Mouse (Mus musculus): Measurements from ENCODE around the gene Ms4a4d. TPM values are rescaled to one million over a fixed set of nuclear protein-coding genes. Genes with fewer than 3 reads are reported as not detected.
"Not testable (repeated sequence)": the region's sequence is repeated elsewhere in the genome, so short reads cannot be mapped to it uniquely, and the experiment has no call there.

Ms4a4d gene
- polyA plus RNA-seq, 1 experiment from 2014 or later: 1.1 TPM

DNA sequence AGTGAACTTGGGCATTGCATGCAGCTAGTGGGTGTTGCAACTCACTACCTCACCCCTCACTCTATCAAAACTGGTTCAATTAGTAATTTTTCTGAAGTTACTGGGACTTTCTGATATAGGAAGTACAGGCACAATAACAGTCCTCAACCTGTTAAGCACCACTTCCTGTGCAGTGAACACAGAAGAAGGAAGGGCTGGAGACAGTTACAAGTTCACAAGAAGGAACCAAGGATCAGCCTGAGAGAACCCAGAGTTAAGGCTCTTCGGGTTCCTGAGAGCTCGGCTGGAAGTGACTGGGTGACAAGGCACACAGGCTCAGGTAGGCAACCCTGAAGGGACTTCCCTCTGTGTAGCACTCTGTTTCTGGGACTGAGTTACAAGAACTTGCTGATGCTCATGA, 18.2 kb upstream of the Ms4a4d start:
- not testable (repeated sequence) for ATAC-seq (ENCODE audit: low FRiP score, low read depth); H3K27me3 ChIP-seq; H3K4me3 ChIP-seq; H3K27ac ChIP-seq; H3K9me3 ChIP-seq; H3K36me3 ChIP-seq; H3K4me1 ChIP-seq; H3K4me2 ChIP-seq (replicated peaks); H3K9ac ChIP-seq
- WGBS: 88% methylated on average over 2 of the region's 2 CpGs

DNA sequence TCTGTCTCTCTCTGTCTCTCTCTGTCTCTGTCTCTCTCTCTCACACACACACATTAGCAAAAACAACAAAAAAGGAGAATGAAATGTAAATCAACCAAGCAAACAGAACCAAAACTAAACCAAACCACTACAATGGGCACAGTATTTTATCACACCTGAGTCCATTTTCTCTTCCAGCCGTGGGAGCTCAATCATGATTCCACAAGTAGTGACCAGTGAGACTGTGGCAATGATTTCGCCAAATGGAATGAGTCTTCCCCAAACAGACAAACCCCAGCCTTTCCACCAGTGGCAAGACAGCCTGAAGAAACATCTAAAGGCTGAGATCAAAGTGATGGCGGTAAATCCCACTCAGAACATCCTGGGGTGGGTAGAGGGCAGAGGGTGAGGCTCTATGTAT, 16.5 kb upstream of the Ms4a4d start:
- no peak for ATAC-seq (ENCODE audit: low FRiP score, low read depth)
- H3K9ac ChIP-seq: no peak overlapping the region

GRCm38 (mm10) chr19:11533421-11533820, 3.2 kb upstream of the Ms4a4d start:
- 92% methylated on average over 1 of the region's 1 CpGs for WGBS

More for the DNA sequence above, 16.5 kb upstream of the Ms4a4d start:
- 82% methylated on average over 3 of the region's 3 CpGs for WGBS
- no peaks in the 10 kb centered on the region for H3K27me3 ChIP-seq
- no peak overlapping the region for H3K4me2 ChIP-seq (replicated peaks)
- no peaks in the 10 kb centered on the region for H3K4me1 ChIP-seq
- H3K4me3 ChIP-seq: no peak overlapping the region
- H3K36me3 ChIP-seq: no peaks in the 10 kb centered on the region
- no peaks in the 10 kb centered on the region for H3K9me3 ChIP-seq
- no peak overlapping the region for H3K27ac ChIP-seq

GRCm38 (mm10) chr19:11533888-11534445, 2.6 kb upstream of the Ms4a4d start:
- Histone ChIP-seq H3K27me3 (no peaks in the 10 kb centered on the region), H3K9me3 (no peaks in the 10 kb centered on the region), H3K4me2 (replicated peaks) (no peak overlapping the region), H3K4me3 (no peak overlapping the region), H3K36me3 (no peaks in the 10 kb centered on the region), H3K4me1 (no peaks in the 10 kb centered on the region), H3K9ac (no peak overlapping the region), H3K27ac (no peak overlapping the region)
- 71% methylated on average over 2 of the region's 2 CpGs for WGBS
- ATAC-seq (ENCODE audit: low FRiP score, low read depth): no peak

More at GRCm38 (mm10) chr19:11533421-11533820, 3.2 kb upstream of the Ms4a4d start:
- no peak overlapping the region for H3K4me3 ChIP-seq
- H3K4me2 ChIP-seq (replicated peaks): no peak overlapping the region
- no peak for ATAC-seq (ENCODE audit: low FRiP score, low read depth)
- no peaks in the 10 kb centered on the region for H3K27me3 ChIP-seq
- no peak overlapping the region for H3K27ac ChIP-seq
- no peaks in the 10 kb centered on the region for H3K36me3 ChIP-seq
- no peaks in the 10 kb centered on the region for H3K9me3 ChIP-seq
- H3K9ac ChIP-seq: no peak overlapping the region
- no peaks in the 10 kb centered on the region for H3K4me1 ChIP-seq

GRCm38 (mm10) chr19:11537336-11537735, 735 bp downstream of the Ms4a4d start:
- no peak overlapping the region for H3K9ac ChIP-seq
- H3K4me1 ChIP-seq: no peaks in the 10 kb centered on the region
- 20% methylated on average over 2 of the region's 2 CpGs for WGBS
- H3K9me3 ChIP-seq: no peaks in the 10 kb centered on the region
- no peaks in the 10 kb centered on the region for H3K27me3 ChIP-seq
- no peak overlapping the region for H3K4me2 ChIP-seq (replicated peaks)
- no peak for ATAC-seq (ENCODE audit: low FRiP score, low read depth)
- no peaks in the 10 kb centered on the region for H3K36me3 ChIP-seq
- H3K4me3 ChIP-seq: no peak overlapping the region
- H3K27ac ChIP-seq: no peak overlapping the region

GRCm38 (mm10) chr19:11540166-11540821, 3.7 kb downstream of the Ms4a4d start:
- 89% methylated on average over 1 of the region's 1 CpGs for WGBS
- ATAC-seq (ENCODE audit: low FRiP score, low read depth): not testable (repeated sequence)

GRCm38 (mm10) chr19:11544383-11544782, 7.8 kb downstream of the Ms4a4d start:
- WGBS: 85% methylated on average over 2 of the region's 2 CpGs
- not testable (repeated sequence) for H3K4me2 ChIP-seq (replicated peaks); ATAC-seq (ENCODE audit: low FRiP score, low read depth); H3K27ac ChIP-seq; H3K9ac ChIP-seq; H3K4me1 ChIP-seq; H3K36me3 ChIP-seq; H3K9me3 ChIP-seq; H3K4me3 ChIP-seq; H3K27me3 ChIP-seq

More at GRCm38 (mm10) chr19:11540166-11540821, 3.7 kb downstream of the Ms4a4d start:
- not testable (repeated sequence) for H3K9ac ChIP-seq; H3K4me3 ChIP-seq; H3K4me1 ChIP-seq; H3K4me2 ChIP-seq (replicated peaks); H3K36me3 ChIP-seq; H3K9me3 ChIP-seq; H3K27me3 ChIP-seq; H3K27ac ChIP-seq

DNA sequence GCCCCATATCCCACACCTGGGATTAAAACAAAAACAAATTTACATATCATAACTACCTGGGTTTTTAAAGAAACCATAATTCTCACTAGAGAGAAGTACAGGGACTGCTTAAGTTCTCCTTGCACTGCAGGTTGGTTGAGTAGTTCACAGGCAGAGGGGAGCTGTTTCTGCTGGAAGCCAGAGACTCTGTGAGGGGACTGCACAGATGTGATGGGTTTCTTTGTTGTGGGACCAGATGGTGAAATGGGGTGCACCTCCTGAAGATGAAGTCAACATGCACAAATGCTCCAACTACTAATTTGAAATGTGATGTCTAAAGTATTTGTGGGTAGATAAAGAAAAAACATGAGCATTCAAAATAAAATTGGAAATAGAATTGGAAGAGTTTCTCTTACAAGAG, 11.3 kb downstream of the Ms4a4d start:
- no peaks in the 10 kb centered on the region for H3K4me1 ChIP-seq
- H3K36me3 ChIP-seq: no peaks in the 10 kb centered on the region
- H3K9ac ChIP-seq: no peak overlapping the region
- ATAC-seq (ENCODE audit: low FRiP score, low read depth): no peak
- H3K9me3 ChIP-seq: no peaks in the 10 kb centered on the region
- no peak overlapping the region for H3K4me2 ChIP-seq (replicated peaks)
- H3K27ac ChIP-seq: no peak overlapping the region
- no peak overlapping the region for H3K4me3 ChIP-seq
- H3K27me3 ChIP-seq: no peaks in the 10 kb centered on the region

DNA sequence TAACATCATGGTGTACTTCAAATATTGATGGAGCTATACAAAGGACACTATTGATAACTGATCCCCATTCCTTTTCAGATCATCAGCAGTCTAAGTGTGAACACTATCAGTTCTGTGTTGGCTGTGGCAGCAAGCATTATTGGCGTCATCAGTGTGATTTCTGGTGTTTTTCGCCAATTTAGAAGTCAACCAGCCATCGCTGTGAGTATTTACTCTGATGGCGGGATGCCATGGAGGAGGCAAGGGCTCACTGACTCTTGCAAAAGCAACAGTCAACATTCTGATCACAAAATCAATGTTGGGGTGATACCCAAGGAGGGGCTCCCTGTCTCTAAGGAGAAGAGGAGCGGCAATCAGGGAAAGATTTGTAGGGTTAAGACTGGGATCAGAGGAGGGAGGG, 18.1 kb downstream of the Ms4a4d start:
- no peaks in the 10 kb centered on the region for H3K9me3 ChIP-seq
- no peaks in the 10 kb centered on the region for H3K27me3 ChIP-seq
- H3K9ac ChIP-seq: no peak overlapping the region
- no peak overlapping the region for H3K4me2 ChIP-seq (replicated peaks)
- no peak for ATAC-seq (ENCODE audit: low FRiP score, low read depth)
- H3K4me1 ChIP-seq: no peaks in the 10 kb centered on the region
- H3K27ac ChIP-seq: no peak overlapping the region
- no peaks in the 10 kb centered on the region for H3K36me3 ChIP-seq
- 86% methylated on average over 5 of the region's 5 CpGs for WGBS
- H3K4me3 ChIP-seq: no peak overlapping the region

DNA sequence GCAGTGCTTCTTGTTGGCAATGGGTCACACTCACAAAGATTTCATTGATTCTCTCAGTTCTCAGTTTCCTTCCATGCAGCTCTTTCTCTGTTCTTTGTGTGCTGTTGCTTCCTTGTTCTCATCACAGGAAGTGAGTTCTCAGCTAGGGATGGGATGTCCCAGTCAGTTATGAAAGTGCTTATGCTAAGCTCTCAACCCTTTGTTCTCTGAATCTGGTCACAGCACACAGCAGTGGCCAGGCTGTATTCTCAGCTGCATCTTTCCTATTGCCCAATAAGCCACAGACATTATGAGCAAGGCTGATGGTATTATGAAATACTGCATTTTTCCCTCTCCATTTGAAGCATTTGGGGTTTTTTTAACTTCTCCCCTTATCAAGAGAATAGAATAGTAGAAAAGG, 23.0 kb downstream of the Ms4a4d start:
- H3K9me3 ChIP-seq; H3K36me3 ChIP-seq; H3K4me1 ChIP-seq; H3K4me3 ChIP-seq; H3K27me3 ChIP-seq; H3K27ac ChIP-seq; ATAC-seq (ENCODE audit: low FRiP score, low read depth); H3K9ac ChIP-seq; H3K4me2 ChIP-seq (replicated peaks): not testable (repeated sequence)

DNA sequence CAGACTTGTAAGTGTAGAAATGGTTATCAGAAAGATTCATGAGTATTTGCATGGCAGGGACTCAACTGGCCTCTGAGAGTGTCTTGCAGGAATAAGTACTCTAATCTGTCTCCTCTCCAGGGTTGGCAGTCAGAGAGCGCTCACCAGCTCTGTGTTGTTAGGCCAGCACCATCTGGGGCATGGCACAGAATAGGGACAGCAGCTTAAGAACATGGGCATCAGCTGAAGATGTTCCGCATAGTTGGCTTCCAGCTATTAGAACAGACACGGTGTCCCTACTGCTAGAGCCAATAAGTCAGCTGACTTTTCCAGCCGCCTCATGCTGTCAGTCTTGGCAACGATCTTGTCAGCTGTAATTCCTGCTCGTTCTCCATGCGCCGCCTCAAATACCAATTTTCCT, 38.4 kb downstream of the Ms4a4d start:
- H3K4me1 ChIP-seq: no peaks in the 10 kb centered on the region
- H3K27ac ChIP-seq: no peak overlapping the region
- no peaks in the 10 kb centered on the region for H3K36me3 ChIP-seq
- no peak overlapping the region for H3K4me3 ChIP-seq
- H3K9ac ChIP-seq: no peak overlapping the region
- no peak for ATAC-seq (ENCODE audit: low FRiP score, low read depth)
- H3K27me3 ChIP-seq: no peaks in the 10 kb centered on the region
- H3K9me3 ChIP-seq: no peaks in the 10 kb centered on the region
- 82% methylated on average over 8 of the region's 8 CpGs for WGBS
- H3K4me2 ChIP-seq (replicated peaks): no peak overlapping the region

- no peaks in the 10 kb centered on the region for H3K4me1 ChIP-seq
- ATAC-seq (ENCODE audit: low FRiP score, low read depth): no peak
- no peak overlapping the region for H3K27ac ChIP-seq
- H3K27me3 ChIP-seq: no peaks in the 10 kb centered on the region
- H3K4me3 ChIP-seq: no peak overlapping the region
- 78% methylated on average over 4 of the region's 4 CpGs for WGBS
- H3K4me2 ChIP-seq (replicated peaks): no peak overlapping the region
- H3K36me3 ChIP-seq: no peaks in the 10 kb centered on the region
- H3K9me3 ChIP-seq: no peaks in the 10 kb centered on the region
- H3K9ac ChIP-seq: no peak overlapping the region
Measured at GRCm38 (mm10) chr19:11589205-11589604, 52.6 kb downstream of the Ms4a4d start.

- no peaks in the 10 kb centered on the region for H3K9me3 ChIP-seq
- no peaks in the 10 kb centered on the region for H3K4me1 ChIP-seq
- H3K4me2 ChIP-seq (replicated peaks): no peak overlapping the region
- H3K4me3 ChIP-seq: no peak overlapping the region
- no peak for ATAC-seq (ENCODE audit: low FRiP score, low read depth)
- no peaks in the 10 kb centered on the region for H3K27me3 ChIP-seq
- H3K36me3 ChIP-seq: no peaks in the 10 kb centered on the region
- WGBS: 78% methylated on average over 2 of the region's 2 CpGs
- H3K9ac ChIP-seq: no peak overlapping the region
- H3K27ac ChIP-seq: no peak overlapping the region
Measured at GRCm38 (mm10) chr19:11589891-11590449, 53.4 kb downstream of the Ms4a4d start.
